Mouse (Mus musculus) gastrocnemius, postnatal 4 days (tissue): ENCODE measurements around the gene Cypt15. TPM values are rescaled to one million over a fixed set of nuclear protein-coding genes. Genes with fewer than 3 reads are reported as not detected.
"Not testable (repeated sequence)": the region's sequence is repeated elsewhere in the genome, so short reads cannot be mapped to it uniquely, and the experiment has no call there.

Source experiments
- DNase-seq, 2 experiments: peaks; one replicate each; pipeline ENCODE4 v3.0.0; 2021 to 2022; ENCODE audit warnings: low spot score in 2 of 2, mixed read lengths in 2 of 2
- long read RNA-seq, 2 experiments: library from polyadenylated mRNA; stranded (forward); transcript quantifications; one replicate each; pipeline ENCODE4 v2.0.0; 2021
- total RNA-seq, 2 experiments: library from RNA; stranded (reverse); gene quantifications; 2 replicates each; pipeline ENCODE4 v1.2.3; 2021

Cypt15 gene
- not detected for total RNA-seq
- long read RNA-seq, experiment 1: 0 reads
- long read RNA-seq, experiment 2: 0 reads

DNA sequence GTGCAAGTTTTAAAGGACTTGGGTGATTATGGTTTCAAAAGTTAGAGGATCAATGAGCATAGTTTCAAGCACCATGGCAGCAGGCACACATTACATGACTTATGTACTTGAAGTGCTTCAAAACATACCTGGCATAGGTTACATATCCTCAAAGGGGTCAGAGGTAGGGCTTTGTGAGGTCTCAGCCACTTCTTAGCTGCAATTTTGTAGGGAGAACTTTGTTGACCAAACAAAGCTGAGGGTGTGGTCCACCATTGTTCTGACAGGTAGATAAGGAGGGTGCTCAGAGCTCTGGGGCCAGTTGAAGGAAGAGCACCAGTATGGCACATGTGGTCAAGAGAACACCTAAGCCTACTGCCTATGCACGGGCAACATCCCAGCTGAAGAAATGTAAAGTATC lies at the start of gene Cypt15:
Cypt15 (plus strand) TSS at position 301 of the 400 bp plus-strand sequence.
- DNase-seq: not testable (repeated sequence)

DNA sequence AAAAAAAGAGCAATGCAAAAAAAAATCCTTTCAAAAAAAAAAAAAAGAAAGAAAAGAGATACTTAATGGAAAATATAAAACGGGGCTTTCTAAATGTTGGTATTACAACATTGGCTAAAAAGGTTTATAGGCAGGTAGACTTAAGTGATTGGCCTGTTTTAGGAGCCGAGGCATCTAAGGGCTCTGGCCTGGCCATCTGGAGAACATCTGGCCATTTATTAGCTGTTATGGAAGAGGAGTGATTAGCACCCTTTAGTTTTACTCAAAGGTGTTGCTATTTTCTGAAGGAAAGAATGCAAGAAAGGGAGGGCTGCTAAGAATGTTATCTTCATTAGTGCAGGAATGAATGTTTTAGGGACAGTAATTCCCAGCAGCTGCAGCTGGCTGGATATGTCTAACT lies 24.9 kb downstream of the Cypt15 start:
- DNase-seq: no peak

DNA sequence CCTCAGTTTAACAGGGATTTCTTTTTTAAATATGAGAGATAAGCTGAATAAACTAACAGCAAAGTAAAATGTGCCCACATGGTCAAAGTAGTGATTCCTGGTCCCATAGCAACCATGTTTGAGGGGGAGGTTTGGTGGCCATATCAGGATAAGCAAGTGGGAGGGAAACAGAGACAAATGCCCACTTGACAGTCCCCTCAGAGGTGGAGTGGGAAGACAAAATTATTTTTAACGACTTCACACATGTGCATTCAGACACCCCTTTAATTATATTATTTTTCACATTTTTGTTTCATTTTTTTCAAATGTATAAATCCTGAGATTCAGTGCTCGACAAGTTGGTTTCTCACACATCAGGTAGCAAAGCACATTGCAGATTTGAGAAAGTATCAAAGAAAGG lies 32.8 kb downstream of the Cypt15 start:
- DNase-seq: no peak

DNA sequence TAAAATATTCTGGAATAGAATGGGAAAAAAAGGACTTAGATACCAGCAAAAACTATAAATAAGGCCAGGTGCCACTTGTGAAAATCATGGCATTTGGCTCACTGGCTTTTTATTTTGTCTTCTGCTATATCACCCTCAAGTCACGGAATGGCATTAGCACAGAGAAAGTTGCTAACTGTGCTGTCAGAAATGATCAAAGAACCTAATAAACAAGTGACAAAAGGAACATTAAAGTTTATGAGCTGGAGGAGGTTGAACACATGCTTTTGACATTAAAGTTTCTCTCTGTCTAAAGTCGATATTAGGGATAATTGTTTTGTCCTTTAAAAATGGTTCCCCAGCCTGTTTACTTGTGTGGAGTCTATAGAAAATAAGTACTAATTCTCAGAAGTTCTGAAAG lies 37.7 kb downstream of the Cypt15 start:
- DNase-seq: no peak
